Mouse (Mus musculus) frontal cortex, postnatal 14 days (tissue): ENCODE results near the gene Vmn2r121.

Source experiments
- DNase-seq, 2 experiments: peaks; one replicate each; pipeline ENCODE4 v3.0.0; 2022; ENCODE audit warnings: low spot score in 2 of 2

Vmn2r121 gene

DNA sequence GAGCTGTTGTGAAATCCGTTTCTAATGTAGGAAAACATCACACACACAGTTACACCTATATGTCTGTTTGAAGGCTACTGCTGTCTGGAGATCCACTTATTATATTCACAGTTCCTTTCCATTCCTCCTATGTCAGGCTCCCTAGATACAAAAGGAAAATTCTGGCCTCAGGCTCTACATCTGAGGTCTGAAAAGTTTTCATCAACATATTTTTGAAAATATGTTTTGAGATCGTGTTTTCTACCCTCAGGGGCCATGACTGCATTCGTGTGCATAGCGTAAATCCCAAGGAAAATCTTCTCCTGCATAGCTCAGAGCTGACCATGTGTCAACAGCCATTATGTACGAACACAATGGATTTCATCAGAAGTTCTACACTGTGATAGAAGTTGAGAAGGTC is at the start of gene Vmn2r121:
Vmn2r121 (minus strand) TSS at position 101 of the 400 bp plus-strand sequence.
- DNase-seq: no peak
